Mouse (Mus musculus) liver, embryonic 14.5 days (tissue): ENCODE results near the gene Fcgr4.

Experiments
- CTCF ChIP-seq: IDR thresholded peaks from 2 replicates; pipeline ENCODE4 v1.5.1; 2016; ENCODE audit warnings: antibody characterized with exemption, low read depth, control low read depth
- EP300 ChIP-seq: IDR thresholded peaks from 2 replicates; pipeline ENCODE4 v1.6.1; 2016; ENCODE audit warnings: antibody characterized with exemption, low read depth

DNA sequence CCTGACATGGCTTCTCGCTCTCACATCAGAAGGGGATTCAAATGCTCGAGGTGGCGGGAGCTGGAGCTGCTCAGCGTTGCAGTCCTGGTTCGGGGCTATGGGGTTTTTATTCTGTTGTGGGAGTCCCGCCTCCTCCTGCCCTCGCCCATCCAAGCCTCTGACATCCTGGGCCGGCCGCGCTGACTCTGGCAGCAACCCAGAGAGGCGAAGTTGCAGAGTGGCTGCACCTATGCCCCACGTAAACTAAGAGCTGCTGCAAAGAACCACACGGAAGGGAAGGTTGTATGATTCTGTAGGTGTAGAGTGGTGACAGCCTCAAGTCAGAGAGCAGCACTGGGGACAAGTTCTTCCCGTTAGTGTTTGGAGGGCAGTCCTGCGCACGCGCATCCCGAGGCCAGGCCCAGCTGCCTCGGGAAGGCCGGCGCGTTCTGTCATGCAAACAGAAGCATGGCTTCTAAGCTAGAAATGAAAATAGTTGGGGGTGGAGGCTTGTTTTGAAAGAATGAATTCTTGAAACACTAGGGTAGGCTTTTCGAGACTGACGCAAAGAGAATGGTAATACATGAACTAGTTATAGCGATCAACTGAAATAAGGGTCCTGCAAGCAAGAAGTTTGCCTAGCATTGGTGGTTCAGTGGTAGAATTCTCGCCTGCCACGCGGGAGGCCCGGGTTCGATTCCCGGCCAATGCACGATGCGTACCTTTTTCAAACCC lies 25.8 kb downstream of the Fcgr4 start:
- TF ChIP-seq CTCF (no peak), EP300 (no peak; the same call in 1 of the 2 replicates)
